Mouse (Mus musculus): Measurements from ENCODE around the gene Ncam1. TPM values are rescaled to one million over a fixed set of nuclear protein-coding genes. Genes with fewer than 3 reads are reported as not detected.

Gene Ncam1
- polyA plus RNA-seq, 1 experiment from 2014 or later = 39.8 TPM

GRCm38 (mm10) chr9:49618266-49618665 is 180.5 kb downstream of the Ncam1 start:
- H3K27ac ChIP-seq (ENCODE audit: low read depth, low read length) = no peak overlapping the region
- 76% methylated on average over 2 of the region's 2 CpGs for WGBS (ENCODE audit: insufficient replicate concordance)
- H3K9ac ChIP-seq (ENCODE audit: low read depth, low read length) = no peak overlapping the region
- no peak overlapping the region for H3K4me2 ChIP-seq
- H3K4me1 ChIP-seq (ENCODE audit: control insufficient read depth, insufficient read depth, low read length) = no peaks in the 10 kb centered on the region
- no peaks in the 10 kb centered on the region for H3K27me3 ChIP-seq (ENCODE audit: control insufficient read depth, insufficient read depth, low read length)
- no peaks in the 10 kb centered on the region for H3K9me3 ChIP-seq (replicated peaks; ENCODE audit: control insufficient read depth, low read length)
- H3K4me3 ChIP-seq (ENCODE audit: low read depth, low read length) = no peak overlapping the region
- ATAC-seq (replicated peaks; ENCODE audit: insufficient number of reproducible peaks, low FRiP score, low TSS enrichment) = no peak
- no peaks in the 10 kb centered on the region for H3K36me3 ChIP-seq (ENCODE audit: control insufficient read depth, insufficient read depth, low read length)

GRCm38 (mm10) chr9:49617216-49617615 is 181.5 kb downstream of the Ncam1 start:
- Histone ChIP-seq H3K27ac (ENCODE audit: low read depth, low read length) (no peak overlapping the region), H3K27me3 (ENCODE audit: control insufficient read depth, insufficient read depth, low read length) (no peaks in the 10 kb centered on the region), H3K4me1 (ENCODE audit: control insufficient read depth, insufficient read depth, low read length) (no peaks in the 10 kb centered on the region), H3K4me3 (ENCODE audit: low read depth, low read length) (no peak overlapping the region), H3K36me3 (ENCODE audit: control insufficient read depth, insufficient read depth, low read length) (no peaks in the 10 kb centered on the region), H3K4me2 (no peak overlapping the region), H3K9me3 (replicated peaks; ENCODE audit: control insufficient read depth, low read length) (no peaks in the 10 kb centered on the region), H3K9ac (ENCODE audit: low read depth, low read length) (no peak overlapping the region)
- no peak for ATAC-seq (replicated peaks; ENCODE audit: insufficient number of reproducible peaks, low FRiP score, low TSS enrichment)
- WGBS (ENCODE audit: insufficient replicate concordance) = 9% methylated on average over 3 of the region's 3 CpGs

- Histone ChIP-seq H3K9ac (ENCODE audit: low read depth, low read length) (no peak overlapping the region), H3K4me2 (no peak overlapping the region), H3K4me3 (ENCODE audit: low read depth, low read length) (no peak overlapping the region), H3K27me3 (ENCODE audit: control insufficient read depth, insufficient read depth, low read length) (no peaks in the 10 kb centered on the region), H3K27ac (ENCODE audit: low read depth, low read length) (no peak overlapping the region), H3K9me3 (replicated peaks; ENCODE audit: control insufficient read depth, low read length) (no peaks in the 10 kb centered on the region), H3K4me1 (ENCODE audit: control insufficient read depth, insufficient read depth, low read length) (no peaks in the 10 kb centered on the region), H3K36me3 (ENCODE audit: control insufficient read depth, insufficient read depth, low read length) (no peaks in the 10 kb centered on the region)
- no peak for ATAC-seq (replicated peaks; ENCODE audit: insufficient number of reproducible peaks, low FRiP score, low TSS enrichment)
These were observed 186.3 kb downstream of the Ncam1 start for GRCm38 (mm10) chr9:49612387-49612786.

- H3K27ac ChIP-seq (ENCODE audit: low read depth, low read length) = no peak overlapping the region
- no peak overlapping the region for H3K4me2 ChIP-seq
- peaks cover 24% of the 10 kb centered on the region for H3K4me1 ChIP-seq (ENCODE audit: control insufficient read depth, insufficient read depth, low read length)
- no peaks in the 10 kb centered on the region for H3K9me3 ChIP-seq (replicated peaks; ENCODE audit: control insufficient read depth, low read length)
- no peaks in the 10 kb centered on the region for H3K36me3 ChIP-seq (ENCODE audit: control insufficient read depth, insufficient read depth, low read length)
- H3K4me3 ChIP-seq (ENCODE audit: low read depth, low read length) = no peak overlapping the region
- 62% methylated on average over 2 of the region's 2 CpGs for WGBS (ENCODE audit: insufficient replicate concordance)
- H3K9ac ChIP-seq (ENCODE audit: low read depth, low read length) = no peak overlapping the region
- no peak for ATAC-seq (replicated peaks; ENCODE audit: insufficient number of reproducible peaks, low FRiP score, low TSS enrichment)
- no peaks in the 10 kb centered on the region for H3K27me3 ChIP-seq (ENCODE audit: control insufficient read depth, insufficient read depth, low read length)
These were observed 190.5 kb downstream of the Ncam1 start for GRCm38 (mm10) chr9:49608191-49608590.

GRCm38 (mm10) chr9:49606717-49607116 is 192.0 kb downstream of the Ncam1 start:
- ATAC-seq (replicated peaks; ENCODE audit: insufficient number of reproducible peaks, low FRiP score, low TSS enrichment) = no peak
- WGBS (ENCODE audit: insufficient replicate concordance) = 37% methylated on average over 2 of the region's 2 CpGs
- Histone ChIP-seq H3K27me3 (ENCODE audit: control insufficient read depth, insufficient read depth, low read length) (no peaks in the 10 kb centered on the region), H3K4me1 (ENCODE audit: control insufficient read depth, insufficient read depth, low read length) (peaks cover 24% of the 10 kb centered on the region), H3K9ac (ENCODE audit: low read depth, low read length) (no peak overlapping the region), H3K27ac (ENCODE audit: low read depth, low read length) (no peak overlapping the region), H3K36me3 (ENCODE audit: control insufficient read depth, insufficient read depth, low read length) (no peaks in the 10 kb centered on the region), H3K4me2 (no peak overlapping the region), H3K4me3 (ENCODE audit: low read depth, low read length) (no peak overlapping the region), H3K9me3 (replicated peaks; ENCODE audit: control insufficient read depth, low read length) (no peaks in the 10 kb centered on the region)

- Histone ChIP-seq H3K36me3 (ENCODE audit: control insufficient read depth, insufficient read depth, low read length) (no peaks in the 10 kb centered on the region), H3K27ac (ENCODE audit: low read depth, low read length) (no peak overlapping the region; the same call in 1 of the 2 replicates), H3K4me2 (no peak overlapping the region), H3K27me3 (ENCODE audit: control insufficient read depth, insufficient read depth, low read length) (no peaks in the 10 kb centered on the region), H3K4me3 (ENCODE audit: low read depth, low read length) (no peak overlapping the region), H3K4me1 (ENCODE audit: control insufficient read depth, insufficient read depth, low read length) (peaks cover 24% of the 10 kb centered on the region), H3K9me3 (replicated peaks; ENCODE audit: control insufficient read depth, low read length) (no peaks in the 10 kb centered on the region), H3K9ac (ENCODE audit: low read depth, low read length) (no peak overlapping the region)
- ATAC-seq (replicated peaks; ENCODE audit: insufficient number of reproducible peaks, low FRiP score, low TSS enrichment) = no peak
- 40% methylated on average over 5 of the region's 5 CpGs for WGBS (ENCODE audit: insufficient replicate concordance)
These were observed 192.4 kb downstream of the Ncam1 start for GRCm38 (mm10) chr9:49606317-49606716.

GRCm38 (mm10) chr9:49605791-49606190 is 192.9 kb downstream of the Ncam1 start:
- Histone ChIP-seq H3K4me2 (no peak overlapping the region), H3K27me3 (ENCODE audit: control insufficient read depth, insufficient read depth, low read length) (no peaks in the 10 kb centered on the region), H3K4me3 (ENCODE audit: low read depth, low read length) (no peak overlapping the region), H3K36me3 (ENCODE audit: control insufficient read depth, insufficient read depth, low read length) (no peaks in the 10 kb centered on the region), H3K4me1 (ENCODE audit: control insufficient read depth, insufficient read depth, low read length) (peaks cover 24% of the 10 kb centered on the region), H3K27ac (ENCODE audit: low read depth, low read length) (no peak overlapping the region), H3K9ac (ENCODE audit: low read depth, low read length) (no peak overlapping the region), H3K9me3 (replicated peaks; ENCODE audit: control insufficient read depth, low read length) (no peaks in the 10 kb centered on the region)
- WGBS (ENCODE audit: insufficient replicate concordance) = 13% methylated on average over 4 of the region's 4 CpGs
- ATAC-seq (replicated peaks; ENCODE audit: insufficient number of reproducible peaks, low FRiP score, low TSS enrichment) = no peak

- WGBS (ENCODE audit: insufficient replicate concordance) = 85% methylated on average over 3 of the region's 3 CpGs
- Histone ChIP-seq H3K4me1 (ENCODE audit: control insufficient read depth, insufficient read depth, low read length) (peaks cover 24% of the 10 kb centered on the region), H3K27ac (ENCODE audit: low read depth, low read length) (no peak overlapping the region), H3K9me3 (replicated peaks; ENCODE audit: control insufficient read depth, low read length) (no peaks in the 10 kb centered on the region), H3K4me2 (no peak overlapping the region), H3K27me3 (ENCODE audit: control insufficient read depth, insufficient read depth, low read length) (no peaks in the 10 kb centered on the region), H3K9ac (ENCODE audit: low read depth, low read length) (no peak overlapping the region), H3K4me3 (ENCODE audit: low read depth, low read length) (no peak overlapping the region), H3K36me3 (ENCODE audit: control insufficient read depth, insufficient read depth, low read length) (no peaks in the 10 kb centered on the region)
- no peak for ATAC-seq (replicated peaks; ENCODE audit: insufficient number of reproducible peaks, low FRiP score, low TSS enrichment)
These were observed 193.4 kb downstream of the Ncam1 start for GRCm38 (mm10) chr9:49605351-49605750.

- no peak overlapping the region for H3K4me3 ChIP-seq (ENCODE audit: low read depth, low read length)
- H3K9ac ChIP-seq (ENCODE audit: low read depth, low read length) = no peak overlapping the region
- ATAC-seq (replicated peaks; ENCODE audit: insufficient number of reproducible peaks, low FRiP score, low TSS enrichment) = no peak
- no peak overlapping the region for H3K4me2 ChIP-seq
- H3K9me3 ChIP-seq (replicated peaks; ENCODE audit: control insufficient read depth, low read length) = no peaks in the 10 kb centered on the region
- peaks cover 14% of the 10 kb centered on the region for H3K4me1 ChIP-seq (ENCODE audit: control insufficient read depth, insufficient read depth, low read length)
- 76% methylated on average over 4 of the region's 4 CpGs for WGBS (ENCODE audit: insufficient replicate concordance)
- no peak overlapping the region for H3K27ac ChIP-seq (ENCODE audit: low read depth, low read length)
- no peaks in the 10 kb centered on the region for H3K27me3 ChIP-seq (ENCODE audit: control insufficient read depth, insufficient read depth, low read length)
- no peaks in the 10 kb centered on the region for H3K36me3 ChIP-seq (ENCODE audit: control insufficient read depth, insufficient read depth, low read length)
These were observed 197.5 kb downstream of the Ncam1 start for GRCm38 (mm10) chr9:49601215-49601614.
